Mouse (Mus musculus) CD4-positive helper T cell, adult 2 months (primary cell): ENCODE data around the gene Nrg3.

Experiments used
- DNase-seq: peaks from one replicate; pipeline ENCODE4 v3.0.0-alpha.2; 2012; ENCODE audit warnings: low read depth, missing footprints, low spot score

Nrg3 gene

GRCm38 (mm10) chr14:39472790-39473761 lies at the start of gene Nrg3:
Gene Nrg3, minus strand, starts transcription at chr14:39473088.
- DNase-seq: no peak

GRCm38 (mm10) chr14:39508956-39509355 lies 36.1 kb upstream of the Nrg3 start:
- no peak for DNase-seq

- no peak for DNase-seq
Observed at GRCm38 (mm10) chr14:39473771-39474211, 903 bp upstream of the Nrg3 start.

GRCm38 (mm10) chr14:39472146-39472751 lies 639 bp downstream of the Nrg3 start:
- DNase-seq: no peak

DNA sequence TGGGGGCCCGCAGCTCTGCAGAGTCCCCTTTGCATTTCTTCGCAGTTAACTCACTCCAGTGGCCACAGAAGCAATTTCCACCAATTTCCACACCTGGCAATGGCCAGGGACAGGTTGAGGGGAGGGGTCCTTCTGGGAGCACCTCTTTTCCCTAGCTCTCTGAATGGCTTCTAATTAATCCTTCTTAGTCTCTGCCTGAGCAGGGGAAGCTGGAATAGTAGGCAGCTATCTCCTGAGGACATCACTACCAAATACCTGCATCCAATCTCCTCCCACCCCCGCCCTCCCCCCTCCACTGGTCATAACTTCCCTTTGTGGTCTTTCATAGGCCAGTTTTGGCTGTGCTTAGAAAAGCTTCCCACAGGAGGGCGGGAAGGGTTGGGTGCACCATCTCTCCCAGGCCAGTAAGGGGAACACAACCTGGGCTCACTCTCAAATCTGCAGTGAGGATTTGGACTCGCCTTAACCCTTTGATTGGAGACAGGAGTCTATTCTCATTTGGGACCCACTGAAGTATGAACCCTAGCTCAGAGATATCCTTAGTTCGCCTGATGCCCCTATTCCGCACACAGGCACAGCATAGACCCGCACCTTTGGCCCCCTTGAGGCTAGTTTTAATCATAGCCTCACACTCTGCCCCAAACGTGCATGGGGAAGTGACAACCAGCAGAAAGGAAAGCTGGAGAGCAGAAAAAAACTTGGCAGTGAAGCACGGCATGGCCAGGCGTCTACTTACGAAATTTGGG lies 1.5 kb downstream of the Nrg3 start:
- no peak for DNase-seq

DNA sequence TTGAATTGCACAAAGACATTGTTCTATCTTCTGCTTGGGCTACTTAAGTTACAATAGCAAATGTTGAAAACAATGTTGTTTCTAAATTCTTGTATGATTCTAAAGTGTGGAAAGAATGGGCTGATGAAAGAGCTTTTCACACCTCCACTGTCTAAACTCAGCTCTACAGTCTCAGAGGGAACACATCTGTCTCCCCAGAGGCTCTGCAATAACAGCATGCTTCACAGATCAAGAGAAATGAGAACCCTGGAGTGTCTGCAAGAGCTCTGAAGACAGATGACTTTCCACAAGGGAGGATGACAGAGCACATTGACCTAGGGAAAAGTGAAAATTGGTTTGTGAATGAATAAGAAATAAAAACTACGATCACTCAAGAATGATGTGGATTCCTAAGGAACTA lies 27.4 kb downstream of the Nrg3 start:
- DNase-seq: no peak

DNA sequence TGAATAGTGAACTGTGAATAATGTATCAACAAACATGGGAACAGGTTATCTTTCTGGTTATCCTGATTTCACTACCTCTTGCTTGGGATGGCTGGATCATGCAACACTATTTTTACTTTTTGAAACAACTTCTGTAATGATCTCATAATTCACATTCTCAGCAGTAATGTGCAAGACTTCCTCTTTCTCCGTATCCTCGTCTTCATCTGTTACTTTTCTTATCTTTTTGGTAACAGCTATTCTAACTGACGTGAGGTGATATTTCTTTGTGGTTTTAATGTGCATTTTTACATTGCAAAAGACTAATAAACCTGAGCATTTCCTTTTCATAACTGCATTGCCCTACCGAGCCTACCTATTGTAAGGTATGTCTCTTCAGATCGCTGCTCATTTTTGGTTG lies 44.4 kb downstream of the Nrg3 start:
- DNase-seq: no peak

GRCm38 (mm10) chr14:39421874-39422273 lies 51.0 kb downstream of the Nrg3 start:
- no peak for DNase-seq

GRCm38 (mm10) chr14:39413270-39413669 lies 59.6 kb downstream of the Nrg3 start:
- no peak for DNase-seq

DNA sequence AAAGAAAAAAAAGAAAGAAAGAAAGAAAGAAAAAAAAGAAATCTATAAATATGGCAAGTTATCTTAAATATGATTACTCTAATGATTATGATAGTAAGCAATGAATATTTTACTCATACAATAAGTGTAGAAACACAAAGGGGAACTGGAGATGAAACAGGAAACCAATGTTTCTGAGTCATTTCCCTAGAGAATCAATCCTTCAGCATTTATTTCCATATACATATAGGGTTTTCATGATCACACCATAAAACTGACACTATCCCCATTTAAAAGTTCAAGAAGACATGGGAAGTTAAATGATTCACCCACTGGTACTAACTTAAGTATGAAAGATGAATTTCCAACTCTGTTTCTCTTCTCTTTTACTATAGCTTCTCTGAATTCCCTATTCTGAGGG lies 86.0 kb downstream of the Nrg3 start:
- DNase-seq: no peak

DNA sequence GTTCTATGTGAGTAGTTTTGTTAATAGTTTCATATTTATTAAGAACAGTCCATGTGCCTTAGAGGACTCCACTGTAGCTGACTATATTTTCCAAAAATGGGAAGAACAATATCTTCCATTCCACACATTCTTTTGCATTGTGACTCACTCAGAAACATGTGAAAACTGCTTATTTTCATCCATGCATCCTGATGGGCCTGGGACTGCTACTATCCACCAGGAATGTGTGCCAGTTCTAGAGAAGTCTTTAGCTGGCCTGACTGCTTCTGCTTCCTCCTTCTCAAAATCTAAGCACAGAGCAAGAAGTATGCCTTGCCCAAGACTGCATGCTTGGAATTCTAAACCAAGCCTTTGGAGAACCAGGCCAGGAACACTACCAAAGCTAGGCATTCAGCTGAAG lies 91.6 kb downstream of the Nrg3 start:
- DNase-seq: no peak

- no peak for DNase-seq
Observed at GRCm38 (mm10) chr14:39373220-39373619, 99.7 kb downstream of the Nrg3 start.

- no peak for DNase-seq
Observed at GRCm38 (mm10) chr14:39356251-39356650, 116.6 kb downstream of the Nrg3 start.

DNA sequence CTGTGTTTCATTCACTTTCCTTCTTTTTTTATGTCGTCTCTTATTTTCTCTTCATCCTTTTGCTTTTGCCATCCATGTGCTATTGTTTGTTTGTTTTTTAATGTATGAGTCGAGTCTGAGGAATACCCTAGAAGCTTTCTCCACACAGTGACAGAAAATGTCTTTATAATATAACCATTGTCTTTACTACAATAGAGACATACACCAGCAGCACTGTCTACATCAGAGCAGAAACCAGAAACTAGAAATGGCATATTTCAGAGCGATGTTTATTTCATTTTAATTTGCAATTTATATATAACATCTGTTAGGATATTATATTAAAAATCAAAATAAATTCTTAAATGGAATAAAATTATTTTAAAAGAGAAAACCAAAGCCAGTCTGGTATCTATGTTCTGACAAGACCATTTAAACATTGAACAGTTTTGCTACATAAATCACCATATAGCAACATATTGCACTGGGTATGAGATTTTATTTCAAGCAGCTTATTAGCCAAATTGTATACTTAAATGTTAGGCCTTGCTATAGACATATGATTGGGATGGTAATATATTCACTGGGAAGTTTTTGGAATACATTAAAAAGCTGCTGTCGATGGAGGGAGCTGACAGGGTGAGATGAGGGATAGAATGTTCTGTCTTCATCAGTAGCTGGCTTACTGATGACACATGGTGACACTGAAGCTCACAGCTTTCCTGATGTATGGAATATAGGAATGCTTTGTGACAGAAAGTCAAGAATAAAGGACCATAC lies 120.7 kb downstream of the Nrg3 start:
- no peak for DNase-seq

GRCm38 (mm10) chr14:39317424-39318110 lies 155.3 kb downstream of the Nrg3 start:
- DNase-seq: no peak

DNA sequence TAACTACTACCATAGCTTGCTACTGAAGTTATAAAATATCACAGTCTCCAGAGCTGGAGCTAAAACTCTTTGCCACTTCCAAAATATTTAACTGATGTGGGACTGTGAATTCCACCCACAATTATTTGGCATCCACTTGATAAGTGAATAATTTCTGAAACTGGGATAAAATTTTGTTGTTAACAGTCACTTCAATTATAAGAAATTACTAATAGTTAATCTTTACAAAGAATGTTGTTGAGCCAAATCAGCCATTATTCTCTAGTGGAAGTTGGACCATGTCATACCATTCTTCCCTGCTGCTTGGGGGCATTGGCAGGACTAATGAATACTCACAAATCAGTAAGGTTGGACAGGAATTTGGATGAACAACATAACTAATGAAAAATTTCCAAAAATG lies 158.8 kb downstream of the Nrg3 start:
- no peak for DNase-seq

- DNase-seq: no peak
Observed at GRCm38 (mm10) chr14:39265121-39265520, 207.8 kb downstream of the Nrg3 start.

- no peak for DNase-seq
Observed at GRCm38 (mm10) chr14:39264422-39264821, 208.5 kb downstream of the Nrg3 start.

- no peak for DNase-seq
Observed at GRCm38 (mm10) chr14:39261016-39261415, 211.9 kb downstream of the Nrg3 start.

- no peak for DNase-seq
Observed at GRCm38 (mm10) chr14:39255391-39255790, 217.5 kb downstream of the Nrg3 start.

- no peak for DNase-seq
Observed at GRCm38 (mm10) chr14:39240267-39240666, 232.6 kb downstream of the Nrg3 start.
